Mouse (Mus musculus) neural tube, embryonic 13.5 days (tissue): ENCODE data around the gene Plce1. TPM values are rescaled to one million over a fixed set of nuclear protein-coding genes. Genes with fewer than 3 reads are reported as not detected.

ENCODE experiments used
- ATAC-seq: fragments of 200-750 bp; cut with Nextera tagmentation; 2 replicates; pipeline ENCODE4 v1.8.0; 2017; ENCODE audit warnings: low read depth, mild to moderate bottlenecking, moderate TSS enrichment, moderate library complexity
- H3K27ac ChIP-seq: fragments of 300-500 bp; sonication (generic); replicated peaks from 2 replicates; pipeline ENCODE4 v1.5.1; 2015; ENCODE audit warnings: moderate library complexity, mild to moderate bottlenecking, inconsistent platforms
- H3K27me3 ChIP-seq: fragments of 300-500 bp; sonication (generic); 2 replicates; pipeline ENCODE4 v1.6.1; 2015; ENCODE audit warnings: mild to moderate bottlenecking, inconsistent platforms
- H3K36me3 ChIP-seq: fragments of 300-500 bp; sonication (generic); 2 replicates; pipeline ENCODE4 v1.6.1; 2015; ENCODE audit warnings: mild to moderate bottlenecking, inconsistent platforms
- H3K4me1 ChIP-seq: fragments of 300-500 bp; sonication (generic); replicated peaks from 2 replicates; pipeline ENCODE4 v1.6.1; 2015; ENCODE audit warnings: inconsistent platforms
- H3K4me2 ChIP-seq: fragments of 300-500 bp; sonication (generic); 2 replicates; pipeline ENCODE4 v1.6.1; 2015; ENCODE audit warnings: inconsistent platforms, mild to moderate bottlenecking, moderate library complexity
- H3K4me3 ChIP-seq: fragments of 300-500 bp; sonication (generic); 2 replicates; pipeline ENCODE4 v1.5.1; 2015; ENCODE audit warnings: mild to moderate bottlenecking, inconsistent platforms
- H3K9ac ChIP-seq: fragments of 300-500 bp; sonication (generic); 2 replicates; pipeline ENCODE4 v1.6.1; 2015; ENCODE audit warnings: moderate library complexity, mild to moderate bottlenecking, inconsistent platforms
- H3K9me3 ChIP-seq: fragments of 300-500 bp; sonication (generic); 2 replicates; pipeline ENCODE4 v1.6.1; 2016; ENCODE audit warnings: inconsistent platforms
- WGBS: fragments of 180-500 bp; shearing (Covaris S2); methylation state at CpG from one replicate; pipeline ENCODE4 v1.1.7; 2015; 5-methylcytosine and 5-hydroxymethylcytosine counted together
- polyA plus RNA-seq: library from polyadenylated mRNA; unstranded; fragments of >200 nt; fragmentation: Nextera tagmentation; extraction: Ambion mirVana; gene quantifications from 2 replicates; pipeline ENCODE4 v1.2.1, GENCODE M21; 2015

Gene Plce1
- polyA plus RNA-seq, 1 experiment from 2014 or later: 5.2 TPM

- 86% methylated on average over 4 of the region's 4 CpGs for WGBS
- Histone ChIP-seq H3K4me2 (no peak overlapping the region), H3K4me1 (no peaks in the 10 kb centered on the region), H3K9me3 (no peaks in the 10 kb centered on the region), H3K27ac (no peak overlapping the region), H3K36me3 (peaks cover 10% of the 10 kb centered on the region), H3K27me3 (no peaks in the 10 kb centered on the region), H3K4me3 (no peak overlapping the region), H3K9ac (no peak overlapping the region)
- no peak for ATAC-seq
Observed at GRCm38 (mm10) chr19:38721808-38722207, 240.9 kb downstream of the Plce1 start.

GRCm38 (mm10) chr19:38722982-38723381, 242.1 kb downstream of the Plce1 start:
- no peaks in the 10 kb centered on the region for H3K4me1 ChIP-seq
- no peak overlapping the region for H3K4me2 ChIP-seq
- H3K27me3 ChIP-seq: no peaks in the 10 kb centered on the region
- no peak overlapping the region for H3K9ac ChIP-seq
- 0 out of 2 replicates have a peak, but pooled peaks cover 8% of the 10 kb centered on the region for H3K36me3 ChIP-seq
- no peak for ATAC-seq
- H3K27ac ChIP-seq: no peak overlapping the region
- 87% methylated on average over 6 of the region's 6 CpGs for WGBS
- H3K9me3 ChIP-seq: no peaks in the 10 kb centered on the region
- no peak overlapping the region for H3K4me3 ChIP-seq

GRCm38 (mm10) chr19:38723969-38724368, 243.1 kb downstream of the Plce1 start:
- no peak overlapping the region for H3K9ac ChIP-seq
- H3K4me2 ChIP-seq: no peak overlapping the region
- no peaks in the 10 kb centered on the region for H3K9me3 ChIP-seq
- WGBS: 64% methylated on average over 5 of the region's 5 CpGs
- no peak overlapping the region for H3K4me3 ChIP-seq
- H3K36me3 ChIP-seq: 0 out of 2 replicates have a peak, but pooled peaks cover 8% of the 10 kb centered on the region
- H3K27ac ChIP-seq: no peak overlapping the region
- no peaks in the 10 kb centered on the region for H3K27me3 ChIP-seq
- no peak for ATAC-seq
- H3K4me1 ChIP-seq: no peaks in the 10 kb centered on the region

- Histone ChIP-seq H3K27ac (peak overlapping the region; percentile 57), H3K9ac (no peak overlapping the region), H3K9me3 (peaks cover 2% of the 10 kb centered on the region; the same call in 1 of the 2 replicates), H3K4me3 (no peak overlapping the region), H3K36me3 (0 out of 2 replicates have a peak, but pooled peaks cover 15% of the 10 kb centered on the region), H3K27me3 (no peaks in the 10 kb centered on the region), H3K4me2 (no peak overlapping the region), H3K4me1 (no peaks in the 10 kb centered on the region)
- ATAC-seq: peak; percentile 59
- WGBS: 73% methylated on average over 6 of the region's 6 CpGs
Observed at GRCm38 (mm10) chr19:38728842-38729241, 247.9 kb downstream of the Plce1 start.

- 0 out of 2 replicates have a peak, but pooled peaks have one; percentile 65 for ATAC-seq
- 0 out of 2 replicates have a peak overlapping the region, but pooled peaks have one; percentile 57 for H3K27ac ChIP-seq
- H3K4me2 ChIP-seq: no peak overlapping the region
- no peaks in the 10 kb centered on the region for H3K27me3 ChIP-seq
- no peak overlapping the region for H3K4me3 ChIP-seq
- no peak overlapping the region for H3K9ac ChIP-seq
- H3K4me1 ChIP-seq: no peaks in the 10 kb centered on the region
- peaks cover 6% of the 10 kb centered on the region; the same call in 1 of the 2 replicates for H3K9me3 ChIP-seq
- WGBS: 24% methylated on average over 3 of the region's 3 CpGs
- H3K36me3 ChIP-seq: 0 out of 2 replicates have a peak, but pooled peaks cover 16% of the 10 kb centered on the region
Observed at GRCm38 (mm10) chr19:38729264-38729663, 248.4 kb downstream of the Plce1 start.

GRCm38 (mm10) chr19:38744546-38744945, 263.6 kb downstream of the Plce1 start:
- H3K36me3 ChIP-seq: no peaks in the 10 kb centered on the region
- ATAC-seq: no peak

GRCm38 (mm10) chr19:38745810-38746491, 265.0 kb downstream of the Plce1 start:
- Histone ChIP-seq H3K4me2 (no peak overlapping the region), H3K9ac (no peak overlapping the region)
- 79% methylated on average over 10 of the region's 10 CpGs for WGBS

More at GRCm38 (mm10) chr19:38744546-38744945, 263.6 kb downstream of the Plce1 start:
- no peaks in the 10 kb centered on the region for H3K27me3 ChIP-seq
- H3K27ac ChIP-seq: no peak overlapping the region
- no peaks in the 10 kb centered on the region for H3K4me1 ChIP-seq
- WGBS: 83% methylated on average over 8 of the region's 8 CpGs
- no peak overlapping the region for H3K4me3 ChIP-seq
- H3K9me3 ChIP-seq: no peaks in the 10 kb centered on the region
- H3K4me2 ChIP-seq: no peak overlapping the region
- no peak overlapping the region for H3K9ac ChIP-seq

GRCm38 (mm10) chr19:38746492-38747014, 265.6 kb downstream of the Plce1 start:
- H3K4me1 ChIP-seq: no peaks in the 10 kb centered on the region
- H3K27me3 ChIP-seq: no peaks in the 10 kb centered on the region
- H3K4me3 ChIP-seq: no peak overlapping the region
- H3K9me3 ChIP-seq: no peaks in the 10 kb centered on the region
- no peak for ATAC-seq
- WGBS: 63% methylated on average over 6 of the region's 6 CpGs
- no peak overlapping the region for H3K27ac ChIP-seq
- H3K9ac ChIP-seq: no peak overlapping the region
- no peak overlapping the region for H3K4me2 ChIP-seq
- H3K36me3 ChIP-seq: no peaks in the 10 kb centered on the region

More at GRCm38 (mm10) chr19:38745810-38746491, 265.0 kb downstream of the Plce1 start:
- H3K4me1 ChIP-seq: no peaks in the 10 kb centered on the region
- H3K27ac ChIP-seq: no peak overlapping the region
- no peaks in the 10 kb centered on the region for H3K27me3 ChIP-seq
- no peaks in the 10 kb centered on the region for H3K36me3 ChIP-seq
- H3K4me3 ChIP-seq: no peak overlapping the region
- no peaks in the 10 kb centered on the region for H3K9me3 ChIP-seq
- no peak for ATAC-seq

- WGBS: 60% methylated on average over 4 of the region's 4 CpGs
- H3K4me2 ChIP-seq: no peak overlapping the region
Observed at GRCm38 (mm10) chr19:38750192-38750591, 269.3 kb downstream of the Plce1 start.

GRCm38 (mm10) chr19:38757161-38757560, 276.3 kb downstream of the Plce1 start:
- H3K36me3 ChIP-seq: no peaks in the 10 kb centered on the region
- no peak overlapping the region for H3K4me3 ChIP-seq
- WGBS: 92% methylated on average over 3 of the region's 3 CpGs

More at GRCm38 (mm10) chr19:38750192-38750591, 269.3 kb downstream of the Plce1 start:
- Histone ChIP-seq H3K4me1 (no peaks in the 10 kb centered on the region), H3K27ac (no peak overlapping the region), H3K36me3 (no peaks in the 10 kb centered on the region), H3K4me3 (no peak overlapping the region), H3K9ac (no peak overlapping the region), H3K9me3 (no peaks in the 10 kb centered on the region), H3K27me3 (no peaks in the 10 kb centered on the region)
- ATAC-seq: no peak

GRCm38 (mm10) chr19:38758056-38758455, 277.1 kb downstream of the Plce1 start:
- no peak overlapping the region for H3K27ac ChIP-seq
- H3K4me2 ChIP-seq: no peak overlapping the region
- no peaks in the 10 kb centered on the region for H3K36me3 ChIP-seq
- no peaks in the 10 kb centered on the region for H3K9me3 ChIP-seq
- H3K4me1 ChIP-seq: no peaks in the 10 kb centered on the region
- H3K27me3 ChIP-seq: no peaks in the 10 kb centered on the region
- H3K9ac ChIP-seq: no peak overlapping the region
- 66% methylated on average over 5 of the region's 5 CpGs for WGBS
- no peak for ATAC-seq
- no peak overlapping the region for H3K4me3 ChIP-seq

More at GRCm38 (mm10) chr19:38757161-38757560, 276.3 kb downstream of the Plce1 start:
- Histone ChIP-seq H3K4me2 (no peak overlapping the region), H3K4me1 (no peaks in the 10 kb centered on the region), H3K27ac (no peak overlapping the region), H3K9ac (no peak overlapping the region), H3K9me3 (no peaks in the 10 kb centered on the region), H3K27me3 (no peaks in the 10 kb centered on the region)
- no peak for ATAC-seq

- no peaks in the 10 kb centered on the region for H3K27me3 ChIP-seq
- H3K36me3 ChIP-seq: no peaks in the 10 kb centered on the region
- H3K4me1 ChIP-seq: no peaks in the 10 kb centered on the region
- 60% methylated on average over 7 of the region's 7 CpGs for WGBS
- H3K4me3 ChIP-seq: no peak overlapping the region
- H3K27ac ChIP-seq: no peak overlapping the region; the same call in 1 of the 2 replicates
- H3K4me2 ChIP-seq: no peak overlapping the region
- no peak for ATAC-seq
- no peak overlapping the region for H3K9ac ChIP-seq
- H3K9me3 ChIP-seq: no peaks in the 10 kb centered on the region
Observed at GRCm38 (mm10) chr19:38758685-38759472, 278.0 kb downstream of the Plce1 start.
